Mouse (Mus musculus): Measurements from ENCODE around the gene Gpr152. TPM values are rescaled to one million over a fixed set of nuclear protein-coding genes. Genes with fewer than 3 reads are reported as not detected.
"Not testable (repeated sequence)": the region's sequence is repeated elsewhere in the genome, so short reads cannot be mapped to it uniquely, and the experiment has no call there.

Gene Gpr152
- total RNA-seq, 1 experiment from 2014 or later, result not detected

GRCm38 (mm10) chr19:4112063-4112960 lies 27.3 kb upstream of the Gpr152 start:
- no peak for DNase-seq

- peak; percentile 98 for DNase-seq
These were observed 26.3 kb upstream of the Gpr152 start for GRCm38 (mm10) chr19:4113186-4113805.

- DNase-seq, result peak; percentile 65
These were observed 25.8 kb upstream of the Gpr152 start for GRCm38 (mm10) chr19:4113806-4114230.

DNA sequence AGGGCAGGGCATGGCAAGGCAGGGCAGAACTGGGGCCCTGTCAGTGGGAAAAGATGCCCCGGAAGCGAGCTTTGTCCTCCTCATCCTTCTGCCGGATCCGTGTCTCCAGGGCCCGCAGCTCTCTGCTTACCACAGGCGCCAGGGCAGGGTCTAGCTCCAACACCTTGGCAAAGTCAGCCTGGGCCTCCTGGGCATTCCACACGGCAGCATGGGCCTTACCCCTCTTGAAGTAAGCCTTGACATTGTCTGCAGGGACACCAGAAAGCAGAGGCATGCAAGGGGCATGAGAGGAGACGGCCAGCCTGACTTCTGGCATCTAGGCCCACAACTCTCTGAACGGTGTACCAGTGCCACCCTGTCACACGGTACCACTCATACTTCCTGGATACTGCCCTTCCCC lies 25.0 kb upstream of the Gpr152 start:
- DNase-seq, result no peak

- DNase-seq, result no peak
These were observed 24.4 kb upstream of the Gpr152 start for GRCm38 (mm10) chr19:4115144-4115543.

DNA sequence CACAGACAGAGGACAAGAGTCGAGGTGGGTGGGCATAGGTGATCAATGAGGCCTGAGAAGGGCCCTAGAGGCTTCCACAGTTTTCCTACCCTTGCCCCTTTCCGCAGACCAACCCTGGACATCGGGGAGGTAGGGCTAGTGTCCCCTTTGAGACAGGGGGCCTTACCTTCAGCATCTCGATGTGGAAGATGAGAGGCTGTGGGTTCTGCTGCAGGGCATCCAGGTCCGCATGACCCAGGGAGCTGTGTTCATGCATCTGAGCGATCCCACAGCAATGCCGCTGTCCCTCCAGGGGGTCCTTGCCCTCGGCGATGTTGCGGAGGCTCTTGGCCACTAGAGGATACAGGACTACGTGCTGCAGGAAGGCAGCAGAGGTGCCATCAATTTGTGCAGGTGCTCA lies 23.8 kb upstream of the Gpr152 start:
- no peak for DNase-seq

DNA sequence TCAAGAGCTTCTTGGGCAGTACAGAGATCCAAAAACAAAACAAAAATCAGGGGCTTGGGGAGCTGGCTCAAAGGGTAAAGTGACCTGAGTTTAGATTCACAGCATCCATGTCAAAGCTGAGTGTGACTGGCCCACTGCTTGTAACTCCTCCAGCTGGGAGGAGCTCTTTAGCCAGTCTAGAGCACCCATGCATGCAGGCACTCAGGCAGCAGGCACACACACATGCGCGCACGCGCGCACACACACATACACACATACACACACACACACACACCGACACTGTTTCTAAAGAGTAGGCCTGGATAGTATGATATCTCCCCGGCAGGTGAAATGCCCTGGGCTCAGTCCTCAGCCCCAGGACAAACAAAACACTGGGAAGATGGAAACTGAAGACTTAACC lies 22.6 kb upstream of the Gpr152 start:
- no peak for DNase-seq

DNA sequence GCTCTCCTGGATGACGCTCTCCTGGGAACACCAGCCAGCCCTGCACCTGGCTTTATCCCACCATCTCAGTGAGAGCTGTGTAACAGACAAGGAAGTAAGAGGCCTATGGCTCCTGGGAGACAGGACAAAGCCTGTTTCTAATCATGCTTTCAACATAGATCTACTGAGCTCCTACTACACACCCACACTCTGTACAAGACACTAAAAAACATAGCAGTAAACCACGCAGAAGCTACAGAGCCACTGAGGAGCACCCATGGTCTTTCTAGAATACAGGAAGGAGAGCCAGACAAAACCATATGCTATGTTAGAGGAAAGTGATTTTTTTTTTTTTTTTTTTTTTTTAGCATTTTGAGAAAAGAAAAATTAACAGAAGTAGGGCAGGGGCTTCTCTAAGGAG lies 21.2 kb upstream of the Gpr152 start:
- DNase-seq, result no peak

- no peak for DNase-seq
These were observed 19.7 kb upstream of the Gpr152 start for GRCm38 (mm10) chr19:4119716-4120487.

GRCm38 (mm10) chr19:4120496-4120895 lies 19.1 kb upstream of the Gpr152 start:
- DNase-seq, result no peak

GRCm38 (mm10) chr19:4121097-4121805 lies 18.3 kb upstream of the Gpr152 start:
- DNase-seq, result peak; percentile 99

GRCm38 (mm10) chr19:4121896-4122295 lies 17.7 kb upstream of the Gpr152 start:
- DNase-seq, result not testable (repeated sequence)

DNA sequence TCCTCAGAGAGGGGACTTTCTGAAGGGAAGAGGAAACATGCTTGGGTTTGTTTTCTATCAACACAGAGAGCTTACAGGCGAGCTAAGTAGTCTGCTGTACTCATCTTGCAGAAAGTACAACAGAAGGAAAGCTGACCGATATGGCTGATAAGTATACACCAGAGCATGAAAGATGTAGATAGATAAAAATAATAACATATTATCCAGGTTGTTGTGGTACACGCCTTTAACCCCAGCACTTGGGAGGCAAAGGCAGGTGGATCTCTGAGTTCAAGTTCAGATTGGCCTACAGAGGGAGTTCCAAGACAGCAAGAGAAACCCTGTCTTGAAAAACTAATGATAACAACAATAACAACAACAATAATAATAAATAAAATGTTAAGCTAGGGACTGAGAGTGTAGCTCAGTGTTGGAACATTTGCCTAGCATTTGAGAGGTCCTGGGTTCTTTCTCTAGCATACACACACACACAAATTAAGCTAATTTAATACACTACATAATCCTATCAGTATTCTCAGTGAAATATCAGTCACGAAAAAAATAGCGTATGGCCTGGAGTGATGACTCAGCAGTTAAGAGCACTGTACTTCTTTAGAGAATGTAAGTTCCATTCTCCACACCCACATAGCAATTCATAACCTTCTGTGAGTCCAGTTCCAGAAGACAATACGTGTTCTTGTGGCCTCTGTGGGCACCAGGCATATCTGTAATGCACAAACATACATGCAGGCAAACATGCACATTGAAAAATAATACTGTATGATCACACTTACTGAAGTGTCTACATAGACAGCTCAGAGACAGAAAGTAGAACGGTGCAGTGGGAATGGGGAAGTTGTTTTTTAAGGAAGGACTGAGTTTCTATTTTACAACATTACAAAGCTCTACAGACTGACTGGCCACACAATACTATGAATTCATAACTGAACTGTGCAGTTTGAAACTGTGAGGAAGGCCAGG lies 16.9 kb upstream of the Gpr152 start:
- DNase-seq, result no peak

GRCm38 (mm10) chr19:4124432-4124831 lies 15.2 kb upstream of the Gpr152 start:
- no peak for DNase-seq

- DNase-seq, result not testable (repeated sequence)
These were observed 14.3 kb upstream of the Gpr152 start for GRCm38 (mm10) chr19:4125268-4125667.

- peak; percentile 99 for DNase-seq
These were observed 13.6 kb upstream of the Gpr152 start, which contains the start of gene Aip for GRCm38 (mm10) chr19:4125741-4126696. Aip (minus strand) TSS chr19:4125858.

DNA sequence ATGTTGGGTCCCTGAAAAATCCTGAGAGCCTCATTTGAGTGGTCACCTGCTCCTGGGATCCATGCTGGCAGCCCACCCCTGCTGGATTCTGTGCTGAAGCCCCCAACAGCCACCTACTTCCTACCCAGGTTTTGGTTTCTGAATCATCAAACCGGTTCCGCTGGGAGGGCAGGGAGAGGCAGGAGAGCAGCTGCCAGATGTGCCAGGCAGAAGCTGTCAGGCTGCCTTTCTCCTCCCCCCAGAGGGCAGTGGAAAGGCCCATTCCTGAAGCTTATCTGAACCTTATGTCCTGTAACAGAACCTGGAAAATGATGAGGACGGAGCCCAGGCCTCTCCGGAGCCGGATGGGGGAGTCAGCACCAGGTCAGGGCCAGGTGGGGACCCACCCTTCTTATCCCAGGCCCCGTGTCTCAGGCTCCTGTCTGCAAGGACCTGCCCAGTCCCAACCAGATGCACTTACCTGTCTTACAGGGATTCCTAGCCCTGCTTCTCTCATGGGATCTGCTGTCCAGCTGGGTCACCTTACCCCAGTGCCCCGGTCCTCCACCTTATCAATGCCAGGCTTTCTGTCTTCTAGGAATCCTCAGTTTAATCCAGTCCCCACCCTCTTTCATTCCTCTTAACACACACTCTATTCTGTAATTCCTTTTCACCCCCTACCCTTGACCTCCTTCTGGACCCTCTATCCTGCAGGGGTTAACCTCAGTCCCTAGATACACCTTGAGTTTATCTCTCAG lies 12.7 kb upstream of the Gpr152 start:
- DNase-seq, result peak; percentile 52

GRCm38 (mm10) chr19:4129462-4129861 lies 10.1 kb upstream of the Gpr152 start:
- DNase-seq, result no peak

- no peak for DNase-seq
These were observed 9.5 kb upstream of the Gpr152 start for GRCm38 (mm10) chr19:4130106-4130505.

Data from adrenal gland, postnatal 14 days (tissue).